Mouse (Mus musculus): ENCODE results near the gene Frem3.

GRCm38 (mm10) chr8:80688141-80688540 is 77.3 kb downstream of the Frem3 start:
- TF ChIP-seq EP300 (IDR thresholded peaks at IDR 0.05) (no peak), CTCF (IDR thresholded peaks at IDR 0.05) (peak; percentile 76)

All from lung, postnatal 0 days (tissue).